Mouse (Mus musculus) erythroblast, embryonic 14.5 days (primary cell): ENCODE measurements around the gene Ficd. TPM values are rescaled to one million over a fixed set of nuclear protein-coding genes. Genes with fewer than 3 reads are reported as not detected.
"Not testable (repeated sequence)": the region's sequence is repeated elsewhere in the genome, so short reads cannot be mapped to it uniquely, and the experiment has no call there.

Experiments
- H3K27me3 ChIP-seq: 2 replicates; pipeline ENCODE4 v1.6.1; 2012; ENCODE audit warnings: inconsistent platforms; ENCODE audit not compliant: control insufficient read depth
- H3K36me3 ChIP-seq: 2 replicates; pipeline ENCODE4 v1.6.1; 2012; ENCODE audit warnings: mild to moderate bottlenecking, inconsistent platforms; ENCODE audit not compliant: control insufficient read depth
- H3K4me1 ChIP-seq: 2 replicates; pipeline ENCODE4 v1.6.1; 2012; ENCODE audit warnings: inconsistent platforms; ENCODE audit not compliant: control insufficient read depth
- H3K4me3 ChIP-seq: replicated peaks from 2 replicates; pipeline ENCODE3; 2012; ENCODE audit warnings: moderate library complexity, mild to moderate bottlenecking, inconsistent platforms
- H3K9me3 ChIP-seq: 2 replicates; pipeline ENCODE4 v1.6.1; 2012; ENCODE audit warnings: low read length, inconsistent platforms, mixed read lengths; ENCODE audit not compliant: control insufficient read depth
- GATA1 ChIP-seq: IDR thresholded peaks from 2 replicates; pipeline ENCODE4 v1.6.1; 2012; ENCODE audit warnings: low read length, inconsistent platforms, mixed read lengths
- TAL1 ChIP-seq: IDR thresholded peaks from 3 replicates; pipeline ENCODE4 v1.6.1; 2012; ENCODE audit warnings: low read length, inconsistent platforms, mixed read lengths
- polyA plus RNA-seq: library from polyadenylated mRNA; stranded (reverse); fragments of >175 nt; gene quantifications from 2 replicates; pipeline ENCODE4 v1.2.3, GENCODE M21; 2012

Gene Ficd
- polyA plus RNA-seq, 1 experiment = 0.13 TPM

- Histone ChIP-seq H3K4me3 (no peak overlapping the region), H3K9me3 (peaks cover 5% of the 10 kb centered on the region), H3K4me1 (peaks cover under 1% of the 10 kb centered on the region), H3K27me3 (peaks cover 23% of the 10 kb centered on the region), H3K36me3 (peaks cover 43% of the 10 kb centered on the region)
- no peak for TF ChIP-seq GATA1
- no peak for TF ChIP-seq TAL1
Observed at GRCm38 (mm10) chr5:113779569-113779968, 44.0 kb downstream of the Ficd start.

DNA sequence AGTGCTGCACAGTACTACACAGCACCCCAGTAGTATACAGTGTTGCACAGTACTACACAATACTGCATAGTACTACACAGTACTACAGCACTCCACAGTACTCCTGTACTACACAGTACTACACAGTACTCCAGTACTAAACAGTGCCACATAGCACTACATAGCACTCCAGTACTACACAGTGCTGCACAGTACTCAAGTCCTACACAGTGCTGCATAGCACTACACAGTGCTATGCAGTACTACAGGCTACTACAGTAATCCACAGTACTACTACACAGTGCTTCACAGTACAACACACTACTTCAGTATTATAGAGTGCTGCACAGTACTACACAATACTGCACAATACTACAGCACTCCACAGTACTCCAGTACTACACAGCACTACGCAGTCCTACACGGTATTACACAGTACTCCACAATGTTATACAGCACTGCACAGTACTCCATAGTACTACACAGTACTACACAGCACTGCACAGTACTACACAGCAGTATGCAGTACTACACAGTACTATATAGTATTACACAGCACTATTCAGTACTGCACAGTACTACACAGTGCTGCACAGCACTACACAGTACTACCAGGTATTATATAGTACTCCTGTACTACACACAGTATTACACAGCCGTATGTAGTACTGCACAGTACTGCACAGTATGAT lies 44.6 kb downstream of the Ficd start:
- peaks cover 36% of the 10 kb centered on the region for H3K36me3 ChIP-seq
- no peak for TF ChIP-seq TAL1
- no peak for TF ChIP-seq GATA1
- H3K4me3 ChIP-seq = no peak overlapping the region
- no peaks in the 10 kb centered on the region; the same call in 1 of the 2 replicates for H3K4me1 ChIP-seq
- H3K9me3 ChIP-seq = peaks cover 6% of the 10 kb centered on the region
- H3K27me3 ChIP-seq = peaks cover 28% of the 10 kb centered on the region

DNA sequence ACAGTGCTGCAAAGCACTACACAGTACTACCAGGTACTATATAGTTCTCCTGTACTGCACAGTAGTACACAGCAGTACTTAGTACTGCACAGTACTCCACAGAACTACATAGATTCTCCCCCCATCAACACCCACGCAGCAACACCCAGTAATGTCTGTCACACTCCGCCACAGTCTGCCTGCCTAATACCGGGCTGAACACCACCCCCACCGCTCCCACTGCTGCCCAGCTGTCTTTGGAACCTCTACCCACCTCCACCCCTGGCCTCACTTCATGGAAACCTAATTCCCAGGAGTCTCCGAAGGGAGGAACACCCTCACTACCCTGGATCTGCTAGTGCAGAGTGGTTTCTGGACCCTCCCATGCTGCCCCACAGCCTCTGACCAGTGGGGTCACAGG lies 45.2 kb downstream of the Ficd start:
- peaks cover 6% of the 10 kb centered on the region for H3K9me3 ChIP-seq
- TF ChIP-seq GATA1 = no peak
- no peak for TF ChIP-seq TAL1
- no peaks in the 10 kb centered on the region; the same call in 1 of the 2 replicates for H3K4me1 ChIP-seq
- peaks cover 28% of the 10 kb centered on the region for H3K27me3 ChIP-seq
- H3K36me3 ChIP-seq = peaks cover 31% of the 10 kb centered on the region
- no peak overlapping the region for H3K4me3 ChIP-seq

DNA sequence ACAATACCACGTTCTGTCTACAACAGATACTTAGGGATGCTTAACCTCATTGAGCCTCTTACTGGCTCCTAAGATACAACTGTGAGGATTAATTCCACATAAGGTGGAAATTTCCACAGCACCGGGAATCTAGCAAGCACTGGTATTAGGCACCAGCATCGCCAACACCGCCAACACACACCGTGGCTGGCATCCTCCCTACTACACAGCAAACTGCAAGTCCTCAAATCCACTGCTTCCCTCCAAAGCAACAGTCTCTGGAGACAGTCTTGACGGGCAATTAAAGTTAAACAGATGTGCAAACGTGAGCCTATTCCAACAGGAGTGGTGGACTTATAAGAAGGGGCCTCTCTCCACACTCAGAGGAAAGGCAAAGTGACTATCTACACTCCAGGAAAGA lies 45.7 kb downstream of the Ficd start:
- Histone ChIP-seq H3K4me3 (no peak overlapping the region), H3K36me3 (peaks cover 26% of the 10 kb centered on the region), H3K4me1 (no peaks in the 10 kb centered on the region; the same call in 1 of the 2 replicates), H3K27me3 (peaks cover 28% of the 10 kb centered on the region), H3K9me3 (peaks cover 6% of the 10 kb centered on the region)
- TF ChIP-seq GATA1 = no peak
- TF ChIP-seq TAL1 = no peak

GRCm38 (mm10) chr5:113781875-113782274 lies 46.3 kb downstream of the Ficd start:
- TF ChIP-seq GATA1 (no peak), TAL1 (no peak; the same call in 2 of the 3 replicates)
- peaks cover 28% of the 10 kb centered on the region for H3K27me3 ChIP-seq
- H3K4me3 ChIP-seq = no peak overlapping the region
- peaks cover 19% of the 10 kb centered on the region for H3K36me3 ChIP-seq
- H3K9me3 ChIP-seq = peaks cover 6% of the 10 kb centered on the region
- no peaks in the 10 kb centered on the region; the same call in 1 of the 2 replicates for H3K4me1 ChIP-seq

- TF ChIP-seq TAL1 = no peak
- no peak for TF ChIP-seq GATA1
Observed at GRCm38 (mm10) chr5:113782624-113783023, 47.0 kb downstream of the Ficd start.

DNA sequence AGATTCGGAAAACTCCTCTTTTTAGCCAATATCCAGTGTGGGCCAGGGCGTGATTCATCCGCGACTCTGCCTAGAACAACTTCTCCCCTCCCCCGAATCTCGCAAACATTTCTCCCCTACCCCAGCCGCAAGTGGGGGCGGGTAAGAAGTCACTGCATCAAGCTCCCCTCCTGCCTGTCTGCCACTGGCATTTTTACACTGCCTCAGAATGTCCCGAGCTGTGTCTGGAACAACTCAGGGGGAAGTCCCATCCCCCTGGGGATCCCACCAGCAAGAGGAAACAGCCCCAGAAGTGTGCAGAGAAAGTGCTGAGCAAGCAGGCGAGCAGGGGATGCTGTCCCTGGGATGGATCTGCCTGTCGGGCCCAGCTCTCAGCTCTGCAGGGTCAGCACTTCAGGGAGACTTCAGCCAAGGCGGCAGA lies 48.0 kb downstream of the Ficd start:
- Histone ChIP-seq H3K9me3 (peaks cover 6% of the 10 kb centered on the region), H3K4me1 (no peaks in the 10 kb centered on the region; the same call in 1 of the 2 replicates), H3K27me3 (peaks cover 28% of the 10 kb centered on the region), H3K36me3 (peaks cover 4% of the 10 kb centered on the region), H3K4me3 (no peak overlapping the region)
- TF ChIP-seq GATA1 = no peak
- TF ChIP-seq TAL1 = no peak

More at GRCm38 (mm10) chr5:113782624-113783023, 47.0 kb downstream of the Ficd start:
- H3K4me3 ChIP-seq = no peak overlapping the region
- peaks cover 6% of the 10 kb centered on the region for H3K9me3 ChIP-seq
- H3K36me3 ChIP-seq = peaks cover 13% of the 10 kb centered on the region
- H3K4me1 ChIP-seq = no peaks in the 10 kb centered on the region; the same call in 1 of the 2 replicates
- H3K27me3 ChIP-seq = peaks cover 28% of the 10 kb centered on the region

DNA sequence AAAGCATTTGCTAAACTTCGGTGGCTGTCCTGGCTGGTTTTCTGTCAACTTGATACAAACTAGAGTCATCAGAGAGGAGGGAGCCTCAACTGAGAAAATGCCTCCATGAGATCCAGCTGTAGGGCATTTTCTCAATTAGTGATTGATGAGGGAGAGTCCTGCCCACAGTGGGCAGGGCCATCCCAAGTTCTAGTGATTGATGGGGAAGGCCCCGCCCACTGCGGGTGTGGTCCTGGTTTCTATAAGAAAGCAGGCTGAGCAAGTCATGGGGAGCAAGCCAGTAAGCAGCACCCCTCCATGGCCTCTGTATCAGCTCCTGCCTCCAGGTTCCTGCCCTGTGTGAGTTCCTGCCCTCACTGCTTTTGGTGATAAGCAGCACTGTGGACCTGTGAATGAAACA lies 48.5 kb downstream of the Ficd start:
- peaks cover 28% of the 10 kb centered on the region for H3K27me3 ChIP-seq
- H3K4me1 ChIP-seq, H3K4me3 ChIP-seq, H3K36me3 ChIP-seq, H3K9me3 ChIP-seq: not testable (repeated sequence)

GRCm38 (mm10) chr5:113786985-113787384 lies 51.4 kb downstream of the Ficd start:
- Histone ChIP-seq H3K27me3 (peaks cover 28% of the 10 kb centered on the region), H3K4me3 (no peak overlapping the region), H3K9me3 (peaks cover 6% of the 10 kb centered on the region), H3K36me3 (no peaks in the 10 kb centered on the region), H3K4me1 (peaks cover 4% of the 10 kb centered on the region)
- TF ChIP-seq TAL1 = no peak
- no peak for TF ChIP-seq GATA1
